Mouse (Mus musculus): Measurements from ENCODE around the gene Kirrel3. TPM values are rescaled to one million over a fixed set of nuclear protein-coding genes. Genes with fewer than 3 reads are reported as not detected.

Gene Kirrel3
- polyA plus RNA-seq, 1 experiment from 2014 or later, result 5.3 TPM

- WGBS, result 81% methylated on average over 2 of the region's 2 CpGs
- Histone ChIP-seq H3K27ac (ENCODE audit: low read depth, low read length) (no peak overlapping the region), H3K27me3 (ENCODE audit: control insufficient read depth, insufficient read depth, low read length) (no peaks in the 10 kb centered on the region), H3K4me2 (ENCODE audit: low read depth, low read length, severe bottlenecking) (no peak overlapping the region), H3K36me3 (ENCODE audit: control insufficient read depth, insufficient read depth, low read length) (no peaks in the 10 kb centered on the region), H3K4me3 (ENCODE audit: low read depth, low read length) (no peak overlapping the region), H3K9me3 (ENCODE audit: control insufficient read depth, low read length) (no peaks in the 10 kb centered on the region), H3K9ac (ENCODE audit: low read length) (no peak overlapping the region), H3K4me1 (replicated peaks; ENCODE audit: control insufficient read depth, insufficient read depth, low read length) (no peaks in the 10 kb centered on the region)
- DNase-seq (ENCODE audit: low spot score), result no peak
- ATAC-seq (replicated peaks; ENCODE audit: low FRiP score), result no peak
Observed at GRCm38 (mm10) chr9:34525695-34526094, 40.0 kb downstream of the Kirrel3 start.

GRCm38 (mm10) chr9:34538591-34539335 is 53.1 kb downstream of the Kirrel3 start:
- H3K4me3 ChIP-seq (ENCODE audit: low read depth, low read length), result no peak overlapping the region
- H3K9ac ChIP-seq (ENCODE audit: low read length), result no peak overlapping the region
- no peak overlapping the region for H3K4me2 ChIP-seq (ENCODE audit: low read depth, low read length, severe bottlenecking)
- H3K27ac ChIP-seq (ENCODE audit: low read depth, low read length), result no peak overlapping the region
- WGBS, result 78% methylated on average over 7 of the region's 7 CpGs
- H3K4me1 ChIP-seq (replicated peaks; ENCODE audit: control insufficient read depth, insufficient read depth, low read length), result 0 out of 2 replicates have a peak, but pooled peaks cover 2% of the 10 kb centered on the region
- DNase-seq (ENCODE audit: low spot score), result no peak
- H3K27me3 ChIP-seq (ENCODE audit: control insufficient read depth, insufficient read depth, low read length), result no peaks in the 10 kb centered on the region
- no peaks in the 10 kb centered on the region for H3K9me3 ChIP-seq (ENCODE audit: control insufficient read depth, low read length)
- no peaks in the 10 kb centered on the region for H3K36me3 ChIP-seq (ENCODE audit: control insufficient read depth, insufficient read depth, low read length)
- no peak for ATAC-seq (replicated peaks; ENCODE audit: low FRiP score)

GRCm38 (mm10) chr9:34541908-34542307 is 56.2 kb downstream of the Kirrel3 start:
- H3K9me3 ChIP-seq (ENCODE audit: control insufficient read depth, low read length), result no peaks in the 10 kb centered on the region
- DNase-seq (ENCODE audit: low spot score) (no peak), ATAC-seq (replicated peaks; ENCODE audit: low FRiP score) (no peak)
- no peak overlapping the region for H3K4me3 ChIP-seq (ENCODE audit: low read depth, low read length)
- 85% methylated on average over 2 of the region's 2 CpGs for WGBS
- no peak overlapping the region for H3K9ac ChIP-seq (ENCODE audit: low read length)
- no peak overlapping the region for H3K27ac ChIP-seq (ENCODE audit: low read depth, low read length)
- H3K4me1 ChIP-seq (replicated peaks; ENCODE audit: control insufficient read depth, insufficient read depth, low read length), result no peaks in the 10 kb centered on the region
- H3K36me3 ChIP-seq (ENCODE audit: control insufficient read depth, insufficient read depth, low read length), result no peaks in the 10 kb centered on the region
- no peaks in the 10 kb centered on the region for H3K27me3 ChIP-seq (ENCODE audit: control insufficient read depth, insufficient read depth, low read length)
- H3K4me2 ChIP-seq (ENCODE audit: low read depth, low read length, severe bottlenecking), result no peak overlapping the region

- no peak overlapping the region for H3K27ac ChIP-seq (ENCODE audit: low read depth, low read length)
- no peak overlapping the region for H3K9ac ChIP-seq (ENCODE audit: low read length)
- H3K36me3 ChIP-seq (ENCODE audit: control insufficient read depth, insufficient read depth, low read length), result no peaks in the 10 kb centered on the region
- H3K27me3 ChIP-seq (ENCODE audit: control insufficient read depth, insufficient read depth, low read length), result no peaks in the 10 kb centered on the region
- ATAC-seq (replicated peaks; ENCODE audit: low FRiP score), result no peak
- peaks cover 10% of the 10 kb centered on the region for H3K4me1 ChIP-seq (replicated peaks; ENCODE audit: control insufficient read depth, insufficient read depth, low read length)
- no peak for DNase-seq (ENCODE audit: low spot score)
- no peak overlapping the region for H3K4me3 ChIP-seq (ENCODE audit: low read depth, low read length)
- WGBS, result 39% methylated on average over 2 of the region's 2 CpGs
- no peak overlapping the region for H3K4me2 ChIP-seq (ENCODE audit: low read depth, low read length, severe bottlenecking)
- H3K9me3 ChIP-seq (ENCODE audit: control insufficient read depth, low read length), result no peaks in the 10 kb centered on the region
Observed at GRCm38 (mm10) chr9:34555699-34556098, 70.0 kb downstream of the Kirrel3 start.

- ATAC-seq (replicated peaks; ENCODE audit: low FRiP score) (peak; percentile 90), DNase-seq (ENCODE audit: low spot score) (peak; percentile 72)
- H3K27me3 ChIP-seq (ENCODE audit: control insufficient read depth, insufficient read depth, low read length), result no peaks in the 10 kb centered on the region
- peak overlapping the region; percentile 59; the same call in 1 of the 2 replicates for H3K27ac ChIP-seq (ENCODE audit: low read depth, low read length)
- no peak overlapping the region for H3K4me3 ChIP-seq (ENCODE audit: low read depth, low read length)
- H3K9ac ChIP-seq (ENCODE audit: low read length), result no peak overlapping the region
- no peaks in the 10 kb centered on the region for H3K36me3 ChIP-seq (ENCODE audit: control insufficient read depth, insufficient read depth, low read length)
- H3K4me1 ChIP-seq (replicated peaks; ENCODE audit: control insufficient read depth, insufficient read depth, low read length), result peaks cover 10% of the 10 kb centered on the region
- 23% methylated on average over 5 of the region's 5 CpGs for WGBS
- no peaks in the 10 kb centered on the region for H3K9me3 ChIP-seq (ENCODE audit: control insufficient read depth, low read length)
- peak overlapping the region; percentile 41; the same call in 1 of the 2 replicates for H3K4me2 ChIP-seq (ENCODE audit: low read depth, low read length, severe bottlenecking)
Observed at GRCm38 (mm10) chr9:34557846-34558245, 72.2 kb downstream of the Kirrel3 start.

- Histone ChIP-seq H3K27ac (ENCODE audit: low read depth, low read length) (peak overlapping the region; percentile 59), H3K4me3 (ENCODE audit: low read depth, low read length) (no peak overlapping the region), H3K36me3 (ENCODE audit: control insufficient read depth, insufficient read depth, low read length) (no peaks in the 10 kb centered on the region), H3K27me3 (ENCODE audit: control insufficient read depth, insufficient read depth, low read length) (no peaks in the 10 kb centered on the region), H3K4me2 (ENCODE audit: low read depth, low read length, severe bottlenecking) (peak overlapping the region; percentile 41), H3K9ac (ENCODE audit: low read length) (peak overlapping the region; percentile 17; the same call in 1 of the 2 replicates), H3K9me3 (ENCODE audit: control insufficient read depth, low read length) (no peaks in the 10 kb centered on the region), H3K4me1 (replicated peaks; ENCODE audit: control insufficient read depth, insufficient read depth, low read length) (peaks cover 10% of the 10 kb centered on the region)
- peak; percentile 91 for ATAC-seq (replicated peaks; ENCODE audit: low FRiP score)
- DNase-seq (ENCODE audit: low spot score), result peak; percentile 82
- 12% methylated on average over 8 of the region's 8 CpGs for whole genome bisulfite sequencing
Observed at GRCm38 (mm10) chr9:34558291-34558899, 72.7 kb downstream of the Kirrel3 start.

- H3K4me2 ChIP-seq (ENCODE audit: low read depth, low read length, severe bottlenecking), result no peak overlapping the region
- no peak overlapping the region for H3K27ac ChIP-seq (ENCODE audit: low read depth, low read length)
- ATAC-seq (replicated peaks; ENCODE audit: low FRiP score) (no peak), DNase-seq (ENCODE audit: low spot score) (no peak)
- 87% methylated on average over 9 of the region's 9 CpGs for WGBS
- H3K4me1 ChIP-seq (replicated peaks; ENCODE audit: control insufficient read depth, insufficient read depth, low read length), result peaks cover 10% of the 10 kb centered on the region
- no peaks in the 10 kb centered on the region for H3K27me3 ChIP-seq (ENCODE audit: control insufficient read depth, insufficient read depth, low read length)
- no peak overlapping the region for H3K4me3 ChIP-seq (ENCODE audit: low read depth, low read length)
- no peaks in the 10 kb centered on the region for H3K36me3 ChIP-seq (ENCODE audit: control insufficient read depth, insufficient read depth, low read length)
- H3K9me3 ChIP-seq (ENCODE audit: control insufficient read depth, low read length), result no peaks in the 10 kb centered on the region
- H3K9ac ChIP-seq (ENCODE audit: low read length), result peak overlapping the region; percentile 17; the same call in 1 of the 2 replicates
Observed at GRCm38 (mm10) chr9:34559102-34559501, 73.4 kb downstream of the Kirrel3 start.

- no peaks in the 10 kb centered on the region for H3K27me3 ChIP-seq (ENCODE audit: control insufficient read depth, insufficient read depth, low read length)
- ATAC-seq (replicated peaks; ENCODE audit: low FRiP score), result no peak
- DNase-seq (ENCODE audit: low spot score), result no peak
- no peaks in the 10 kb centered on the region for H3K36me3 ChIP-seq (ENCODE audit: control insufficient read depth, insufficient read depth, low read length)
- H3K9me3 ChIP-seq (ENCODE audit: control insufficient read depth, low read length), result no peaks in the 10 kb centered on the region
- H3K4me3 ChIP-seq (ENCODE audit: low read depth, low read length), result no peak overlapping the region
- H3K4me1 ChIP-seq (replicated peaks; ENCODE audit: control insufficient read depth, insufficient read depth, low read length), result peaks cover 8% of the 10 kb centered on the region
- 56% methylated on average over 1 of the region's 1 CpGs for WGBS
- no peak overlapping the region for H3K9ac ChIP-seq (ENCODE audit: low read length)
- H3K4me2 ChIP-seq (ENCODE audit: low read depth, low read length, severe bottlenecking), result no peak overlapping the region
- no peak overlapping the region for H3K27ac ChIP-seq (ENCODE audit: low read depth, low read length)
Observed at GRCm38 (mm10) chr9:34561281-34561680, 75.6 kb downstream of the Kirrel3 start.
